Mouse (Mus musculus): ENCODE measurements around the gene Aldh3b2. TPM values are rescaled to one million over a fixed set of nuclear protein-coding genes. Genes with fewer than 3 reads are reported as not detected.
A peak's percentile ranks its signal among the peaks of the same experiment; 100 is the strongest.

Aldh3b2 gene
- polyA plus RNA-seq, 1 experiment from 2014 or later: 0.86 TPM

DNA sequence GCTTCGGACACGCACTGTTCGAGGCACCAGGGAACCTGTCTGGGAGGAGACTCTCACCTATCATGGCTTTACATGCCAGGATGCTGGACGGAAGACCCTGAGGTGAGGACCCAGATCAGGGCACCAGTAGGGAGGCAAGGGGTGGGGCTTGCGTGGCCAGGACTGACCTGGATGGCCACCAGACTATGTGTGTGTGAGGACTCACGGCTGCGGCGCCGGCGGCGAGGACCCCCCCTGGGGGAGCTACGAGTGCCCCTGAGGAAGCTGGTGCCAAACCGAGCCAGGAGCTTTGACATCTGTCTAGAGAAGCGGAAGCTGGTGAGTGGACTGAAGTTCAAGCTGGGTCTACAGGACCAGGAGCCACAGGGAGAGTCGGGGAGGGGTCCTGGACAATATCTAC lies 32.2 kb downstream of the Aldh3b2 start:
- no peak overlapping the region for H3K9ac ChIP-seq (ENCODE audit: low read length)
- peaks cover 2% of the 10 kb centered on the region for H3K36me3 ChIP-seq (ENCODE audit: control insufficient read depth, insufficient read depth, low read length)
- H3K27ac ChIP-seq (ENCODE audit: low read depth, low read length): no peak overlapping the region
- H3K4me1 ChIP-seq (ENCODE audit: control insufficient read depth, insufficient read depth, low read length): peaks cover 9% of the 10 kb centered on the region; the same call in 1 of the 2 replicates
- H3K9me3 ChIP-seq (ENCODE audit: control insufficient read depth, low read length): no peaks in the 10 kb centered on the region
- H3K4me3 ChIP-seq (ENCODE audit: low read depth, low read length): no peak overlapping the region
- H3K4me2 ChIP-seq (ENCODE audit: low read depth): no peak overlapping the region
- ATAC-seq (ENCODE audit: insufficient read depth, low FRiP score, low TSS enrichment): no peak
- DNase-seq (ENCODE audit: low spot score): no peak
- 83% methylated on average over 15 of the region's 15 CpGs for WGBS
- no peaks in the 10 kb centered on the region for H3K27me3 ChIP-seq (ENCODE audit: control insufficient read depth, insufficient read depth, low read length)

DNA sequence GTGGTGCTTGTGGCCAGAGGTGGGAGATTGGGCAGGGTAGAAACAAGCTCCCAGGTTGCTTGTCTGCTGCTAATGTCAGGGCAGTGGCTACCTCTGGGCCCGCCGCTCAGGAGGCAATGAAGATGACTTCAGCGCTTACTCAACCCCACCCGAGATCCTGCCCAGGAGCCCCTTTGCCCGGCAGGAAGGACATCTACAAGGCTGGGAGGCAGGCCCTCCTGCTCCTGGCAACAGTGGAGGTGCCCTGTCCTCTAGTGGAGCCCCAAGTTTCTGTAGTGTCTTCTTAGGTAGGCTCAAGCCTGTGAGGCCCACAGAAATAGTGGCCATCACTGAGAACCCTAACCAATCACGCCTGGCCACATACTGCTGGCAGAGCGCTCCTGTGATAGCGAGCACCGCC lies 33.0 kb downstream of the Aldh3b2 start:
- no peaks in the 10 kb centered on the region for H3K9me3 ChIP-seq (ENCODE audit: control insufficient read depth, low read length)
- H3K36me3 ChIP-seq (ENCODE audit: control insufficient read depth, insufficient read depth, low read length): peaks cover 2% of the 10 kb centered on the region
- H3K9ac ChIP-seq (ENCODE audit: low read length): no peak overlapping the region
- DNase-seq (ENCODE audit: low spot score) (no peak), ATAC-seq (ENCODE audit: insufficient read depth, low FRiP score, low TSS enrichment) (no peak)
- no peaks in the 10 kb centered on the region for H3K27me3 ChIP-seq (ENCODE audit: control insufficient read depth, insufficient read depth, low read length)
- H3K4me3 ChIP-seq (ENCODE audit: low read depth, low read length): no peak overlapping the region
- no peak overlapping the region for H3K27ac ChIP-seq (ENCODE audit: low read depth, low read length)
- H3K4me2 ChIP-seq (ENCODE audit: low read depth): no peak overlapping the region
- WGBS: 96% methylated on average over 9 of the region's 9 CpGs
- H3K4me1 ChIP-seq (ENCODE audit: control insufficient read depth, insufficient read depth, low read length): peaks cover 9% of the 10 kb centered on the region; the same call in 1 of the 2 replicates

DNA sequence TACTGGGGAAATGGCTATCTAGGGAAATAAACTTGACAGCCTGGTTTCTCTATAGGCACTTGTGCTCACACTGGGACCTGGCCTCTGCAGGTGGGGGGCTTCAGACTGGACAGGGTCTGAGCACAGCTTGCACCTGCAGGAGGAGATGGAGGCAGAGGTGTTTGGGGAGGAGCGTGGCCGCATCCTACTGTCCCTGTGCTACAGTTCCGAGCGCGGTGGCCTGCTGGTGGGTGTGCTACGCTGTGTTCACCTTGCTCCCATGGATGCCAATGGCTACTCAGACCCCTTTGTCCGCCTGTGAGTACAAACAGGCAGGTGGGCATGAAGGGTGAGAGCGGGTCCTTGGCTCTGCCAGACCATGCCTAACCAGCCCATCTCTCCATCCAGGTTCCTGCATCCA lies 33.8 kb downstream of the Aldh3b2 start:
- Histone ChIP-seq H3K4me3 (ENCODE audit: low read depth, low read length) (no peak overlapping the region), H3K27ac (ENCODE audit: low read depth, low read length) (no peak overlapping the region), H3K4me2 (ENCODE audit: low read depth) (no peak overlapping the region), H3K36me3 (ENCODE audit: control insufficient read depth, insufficient read depth, low read length) (peaks cover 2% of the 10 kb centered on the region), H3K4me1 (ENCODE audit: control insufficient read depth, insufficient read depth, low read length) (peaks cover 7% of the 10 kb centered on the region; the same call in 1 of the 2 replicates), H3K9me3 (ENCODE audit: control insufficient read depth, low read length) (no peaks in the 10 kb centered on the region), H3K9ac (ENCODE audit: low read length) (no peak overlapping the region), H3K27me3 (ENCODE audit: control insufficient read depth, insufficient read depth, low read length) (no peaks in the 10 kb centered on the region)
- ATAC-seq (ENCODE audit: insufficient read depth, low FRiP score, low TSS enrichment) (no peak), DNase-seq (ENCODE audit: low spot score) (no peak)
- WGBS: 95% methylated on average over 8 of the region's 8 CpGs

DNA sequence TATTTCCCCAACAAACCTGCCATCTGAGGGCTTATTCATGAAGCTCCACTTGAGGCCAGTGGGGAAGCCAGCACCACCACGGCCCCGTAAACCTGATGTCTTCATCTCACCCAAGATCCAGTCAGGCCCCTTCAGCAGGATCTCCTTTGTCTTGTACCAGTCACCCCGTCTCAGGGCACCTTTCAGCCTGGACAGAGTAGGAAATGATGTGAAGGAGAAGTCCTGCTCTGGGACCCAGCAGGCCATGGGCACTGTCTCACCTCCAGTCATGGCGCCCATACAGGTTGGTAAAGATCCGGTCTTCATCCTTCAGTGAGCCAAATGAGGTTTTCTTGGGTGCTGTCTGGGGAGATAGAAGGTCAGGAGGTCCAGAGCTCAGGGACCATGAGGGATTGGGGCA lies 39.0 kb downstream of the Aldh3b2 start:
- Histone ChIP-seq H3K4me2 (ENCODE audit: low read depth) (no peak overlapping the region), H3K27me3 (ENCODE audit: control insufficient read depth, insufficient read depth, low read length) (no peaks in the 10 kb centered on the region), H3K36me3 (ENCODE audit: control insufficient read depth, insufficient read depth, low read length) (peaks cover 2% of the 10 kb centered on the region; the same call in 1 of the 2 replicates), H3K4me3 (ENCODE audit: low read depth, low read length) (no peak overlapping the region), H3K4me1 (ENCODE audit: control insufficient read depth, insufficient read depth, low read length) (peaks cover 5% of the 10 kb centered on the region), H3K9me3 (ENCODE audit: control insufficient read depth, low read length) (no peaks in the 10 kb centered on the region), H3K9ac (ENCODE audit: low read length) (no peak overlapping the region), H3K27ac (ENCODE audit: low read depth, low read length) (no peak overlapping the region)
- WGBS: 94% methylated on average over 5 of the region's 5 CpGs
- DNase-seq (ENCODE audit: low spot score): no peak
- no peak for ATAC-seq (ENCODE audit: insufficient read depth, low FRiP score, low TSS enrichment)

DNA sequence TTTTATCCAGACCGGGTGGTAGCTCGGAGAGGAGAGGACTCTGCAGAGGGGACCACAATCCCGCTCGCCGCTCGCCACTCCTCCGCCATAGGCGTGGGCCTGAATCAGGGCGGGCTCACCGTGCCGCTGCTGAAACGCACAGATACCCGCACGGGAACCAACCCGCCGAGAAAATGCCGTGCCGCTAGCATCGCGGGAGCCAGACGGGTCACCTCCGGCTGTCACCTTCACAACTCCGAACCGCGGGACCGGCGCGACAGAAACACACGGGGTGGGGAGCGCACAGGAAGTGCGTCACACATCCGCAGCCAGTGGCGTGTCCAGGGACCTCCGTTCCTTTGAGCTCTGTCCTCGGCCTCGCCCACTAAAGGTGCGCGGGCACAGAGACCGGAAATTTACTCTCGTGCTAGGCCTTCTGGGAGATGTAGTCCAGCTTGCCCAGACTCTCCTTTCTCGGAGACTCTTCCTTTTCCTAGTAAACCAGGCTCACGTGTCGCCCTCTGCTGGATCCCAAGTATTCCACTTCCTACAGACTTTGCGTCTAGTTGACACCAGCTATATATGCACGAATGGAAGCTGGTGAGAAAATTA lies 40.4 kb downstream of the Aldh3b2 start, which contains the start of gene Ndufv1:
Gene Ndufv1, minus strand, starts transcription at position 375 of the 591 bp plus-strand sequence.
- H3K27ac ChIP-seq (ENCODE audit: low read depth, low read length): no peak within 1 kb of the TSS
- ATAC-seq (ENCODE audit: insufficient read depth, low FRiP score, low TSS enrichment) (peak; percentile 99), DNase-seq (ENCODE audit: low spot score) (peak; percentile 97)
- peak within 1 kb of the TSS; percentile 60 for H3K4me2 ChIP-seq (ENCODE audit: low read depth)
- H3K4me1 ChIP-seq (ENCODE audit: control insufficient read depth, insufficient read depth, low read length): peaks cover 5% of the 10 kb centered on the region
- no peaks in the 10 kb centered on the region; the same call in 1 of the 2 replicates for H3K36me3 ChIP-seq (ENCODE audit: control insufficient read depth, insufficient read depth, low read length)
- no peaks in the 10 kb centered on the region for H3K9me3 ChIP-seq (ENCODE audit: control insufficient read depth, low read length)
- H3K4me3 ChIP-seq (ENCODE audit: low read depth, low read length): peak within 1 kb of the TSS; percentile 56
- under 1% methylated on average over 45 of the region's 45 CpGs for WGBS
- peak within 1 kb of the TSS; percentile 59 for H3K9ac ChIP-seq (ENCODE audit: low read length)
- H3K27me3 ChIP-seq (ENCODE audit: control insufficient read depth, insufficient read depth, low read length): no peaks in the 10 kb centered on the region

DNA sequence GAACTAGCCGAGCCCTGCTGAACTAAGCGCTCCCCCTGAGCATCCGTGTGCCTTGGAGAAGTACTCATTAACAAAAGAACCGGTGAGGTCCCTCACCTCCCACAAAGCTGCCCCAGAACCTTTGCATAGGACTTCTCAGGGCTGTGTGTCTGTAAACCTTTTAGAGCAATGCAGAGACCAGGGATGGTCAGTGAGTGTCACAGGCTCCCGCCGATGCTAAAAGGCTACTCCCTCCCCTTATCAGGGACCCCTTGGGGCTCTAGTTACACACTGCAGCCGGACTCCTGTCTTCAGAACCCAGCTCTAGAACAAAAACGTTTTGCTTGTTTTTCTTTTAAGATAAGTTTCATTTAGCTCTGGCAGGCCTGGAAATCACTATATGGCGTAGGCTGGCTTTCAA lies 40.9 kb downstream of the Aldh3b2 start:
- H3K4me1 ChIP-seq (ENCODE audit: control insufficient read depth, insufficient read depth, low read length): peaks cover 5% of the 10 kb centered on the region
- no peak for ATAC-seq (ENCODE audit: insufficient read depth, low FRiP score, low TSS enrichment)
- H3K36me3 ChIP-seq (ENCODE audit: control insufficient read depth, insufficient read depth, low read length): no peaks in the 10 kb centered on the region
- H3K9ac ChIP-seq (ENCODE audit: low read length): peak overlapping the region; percentile 5
- peak overlapping the region; percentile 26 for H3K4me2 ChIP-seq (ENCODE audit: low read depth)
- H3K9me3 ChIP-seq (ENCODE audit: control insufficient read depth, low read length): no peaks in the 10 kb centered on the region
- DNase-seq (ENCODE audit: low spot score): no peak
- no peaks in the 10 kb centered on the region for H3K27me3 ChIP-seq (ENCODE audit: control insufficient read depth, insufficient read depth, low read length)
- peak overlapping the region; percentile 56; the same call in 1 of the 2 replicates for H3K4me3 ChIP-seq (ENCODE audit: low read depth, low read length)
- WGBS: 25% methylated on average over 9 of the region's 9 CpGs
- no peak overlapping the region for H3K27ac ChIP-seq (ENCODE audit: low read depth, low read length)

DNA sequence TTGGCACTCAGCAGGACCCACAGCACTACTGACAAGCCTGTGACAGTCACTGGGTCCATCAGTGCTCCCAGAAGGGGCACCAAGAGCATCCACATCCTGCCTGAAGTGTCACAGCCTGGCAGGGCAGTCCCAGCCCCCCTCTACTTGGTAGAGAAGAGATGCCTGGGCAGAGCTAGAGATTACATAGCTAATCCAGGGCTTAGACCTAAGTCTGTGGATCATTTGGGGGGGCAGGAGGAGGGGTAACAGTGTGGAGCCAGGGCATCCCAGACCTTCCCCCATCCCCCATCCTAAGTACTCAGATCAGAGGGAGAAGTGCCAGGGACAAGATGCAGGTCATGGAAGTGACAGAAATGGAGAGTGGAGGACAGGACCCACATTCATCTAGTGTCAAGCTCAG lies 42.7 kb downstream of the Aldh3b2 start:
- no peak for ATAC-seq (ENCODE audit: insufficient read depth, low FRiP score, low TSS enrichment)
- H3K9ac ChIP-seq (ENCODE audit: low read length): no peak overlapping the region
- H3K27ac ChIP-seq (ENCODE audit: low read depth, low read length): no peak overlapping the region
- no peak overlapping the region for H3K4me3 ChIP-seq (ENCODE audit: low read depth, low read length)
- peaks cover 5% of the 10 kb centered on the region for H3K4me1 ChIP-seq (ENCODE audit: control insufficient read depth, insufficient read depth, low read length)
- no peak for DNase-seq (ENCODE audit: low spot score)
- no peaks in the 10 kb centered on the region for H3K27me3 ChIP-seq (ENCODE audit: control insufficient read depth, insufficient read depth, low read length)
- H3K9me3 ChIP-seq (ENCODE audit: control insufficient read depth, low read length): no peaks in the 10 kb centered on the region
- no peaks in the 10 kb centered on the region for H3K36me3 ChIP-seq (ENCODE audit: control insufficient read depth, insufficient read depth, low read length)
- H3K4me2 ChIP-seq (ENCODE audit: low read depth): no peak overlapping the region

DNA sequence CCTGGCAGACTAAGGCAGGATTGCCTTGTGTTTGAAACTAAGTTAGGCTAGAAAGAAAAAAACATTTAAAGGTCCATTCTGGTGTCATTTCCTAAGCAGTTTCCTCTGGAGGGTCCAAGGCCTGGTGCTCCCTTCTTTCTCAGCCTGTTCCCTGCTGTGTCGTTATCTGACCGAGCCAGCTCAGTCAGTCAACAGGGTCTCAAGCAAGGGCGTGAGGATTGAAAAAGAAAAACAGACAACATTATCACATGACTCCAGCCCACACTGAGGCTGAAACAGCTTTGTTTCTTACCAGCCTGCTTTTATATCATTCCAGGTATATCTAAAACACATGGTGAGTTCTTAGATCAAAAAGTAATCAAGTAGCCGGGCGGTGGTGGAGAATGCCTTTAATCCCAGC lies 43.5 kb downstream of the Aldh3b2 start:
- no peak overlapping the region for H3K4me3 ChIP-seq (ENCODE audit: low read depth, low read length)
- DNase-seq (ENCODE audit: low spot score) (no peak), ATAC-seq (ENCODE audit: insufficient read depth, low FRiP score, low TSS enrichment) (no peak)
- 72% methylated on average over 5 of the region's 5 CpGs for WGBS
- no peaks in the 10 kb centered on the region for H3K36me3 ChIP-seq (ENCODE audit: control insufficient read depth, insufficient read depth, low read length)
- no peaks in the 10 kb centered on the region for H3K27me3 ChIP-seq (ENCODE audit: control insufficient read depth, insufficient read depth, low read length)
- H3K4me1 ChIP-seq (ENCODE audit: control insufficient read depth, insufficient read depth, low read length): peaks cover 5% of the 10 kb centered on the region
- no peak overlapping the region for H3K4me2 ChIP-seq (ENCODE audit: low read depth)
- no peak overlapping the region for H3K9ac ChIP-seq (ENCODE audit: low read length)
- no peak overlapping the region for H3K27ac ChIP-seq (ENCODE audit: low read depth, low read length)
- no peaks in the 10 kb centered on the region for H3K9me3 ChIP-seq (ENCODE audit: control insufficient read depth, low read length)

DNA sequence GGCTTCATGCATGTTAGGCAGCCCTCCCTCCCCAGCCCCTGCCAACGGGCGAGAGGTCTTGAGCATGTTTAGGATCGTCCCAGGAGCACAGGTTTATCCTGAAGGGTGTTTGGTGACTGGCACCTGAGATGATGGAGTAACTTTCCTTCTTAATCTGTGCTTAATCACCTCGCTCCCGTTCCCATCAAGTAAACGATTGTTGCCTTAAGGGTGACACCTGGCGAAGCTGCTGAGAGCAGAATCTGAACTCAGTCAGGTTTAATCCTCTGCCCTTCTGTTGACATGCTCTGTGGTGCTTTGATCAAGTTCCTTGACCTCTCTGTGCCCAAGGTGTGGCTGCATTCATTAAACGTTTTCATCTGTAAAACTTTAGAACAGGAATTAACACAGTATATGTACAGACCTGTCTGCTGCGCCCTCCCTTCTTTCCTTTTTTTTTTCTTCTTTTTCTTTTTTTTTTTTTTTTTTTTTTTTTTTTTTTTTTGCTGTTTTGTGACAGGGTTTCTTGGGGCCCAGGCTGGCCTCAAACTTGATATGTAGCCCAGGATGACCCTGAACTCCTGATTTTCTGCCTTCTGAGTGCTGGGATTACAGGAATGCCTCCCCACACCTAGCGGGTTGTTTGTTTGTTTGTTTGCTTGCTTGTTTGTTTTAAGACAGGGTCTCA lies 45.9 kb downstream of the Aldh3b2 start:
- no peak overlapping the region for H3K4me3 ChIP-seq (ENCODE audit: low read depth, low read length)
- no peaks in the 10 kb centered on the region for H3K27me3 ChIP-seq (ENCODE audit: control insufficient read depth, insufficient read depth, low read length)
- no peaks in the 10 kb centered on the region for H3K36me3 ChIP-seq (ENCODE audit: control insufficient read depth, insufficient read depth, low read length)
- H3K27ac ChIP-seq (ENCODE audit: low read depth, low read length): no peak overlapping the region
- H3K9ac ChIP-seq (ENCODE audit: low read length): no peak overlapping the region
- DNase-seq (ENCODE audit: low spot score): no peak
- no peaks in the 10 kb centered on the region for H3K4me1 ChIP-seq (ENCODE audit: control insufficient read depth, insufficient read depth, low read length)
- H3K9me3 ChIP-seq (ENCODE audit: control insufficient read depth, low read length): no peaks in the 10 kb centered on the region
- no peak for ATAC-seq (ENCODE audit: insufficient read depth, low FRiP score, low TSS enrichment)
- H3K4me2 ChIP-seq (ENCODE audit: low read depth): no peak overlapping the region
- WGBS: 67% methylated on average over 10 of the region's 10 CpGs
